Mouse (Mus musculus) liver, adult 2 months (tissue): ENCODE results near the gene C1ra.

Source experiments
- CTCF ChIP-seq: fragments of 200-500 bp; IDR thresholded peaks from 2 replicates; pipeline ENCODE4 v1.5.1; 2011; ENCODE audit warnings: low read depth, low read length, control low read depth
- POLR2A ChIP-seq: fragments of 200-500 bp; IDR thresholded peaks from 2 replicates; pipeline ENCODE4 v1.6.1; 2011; ENCODE audit warnings: low read length, control low read depth; ENCODE audit not compliant: insufficient read depth; ENCODE audit errors: extremely low read depth

- TF ChIP-seq POLR2A (no peak), CTCF (no peak)
These were observed 46.5 kb upstream of the C1ra start for GRCm38 (mm10) chr6:124465729-124466128.
